Mouse (Mus musculus) left cerebral cortex, adult 11 months (tissue): ENCODE measurements around the gene Gtpbp3.
"Not testable (repeated sequence)": the region's sequence is repeated elsewhere in the genome, so short reads cannot be mapped to it uniquely, and the experiment has no call there.

Experiments used
- DNase-seq: peaks from one replicate; pipeline ENCODE4 v3.0.0; 2022; ENCODE audit warnings: low spot score

Gtpbp3 gene

GRCm38 (mm10) chr8:71497881-71498501 lies 10.1 kb downstream of the Gtpbp3 start:
- no peak for DNase-seq

- no peak for DNase-seq
Observed at GRCm38 (mm10) chr8:71498816-71499690, 11.2 kb downstream of the Gtpbp3 start.

GRCm38 (mm10) chr8:71504349-71504748 lies 16.4 kb downstream of the Gtpbp3 start:
- DNase-seq = no peak

GRCm38 (mm10) chr8:71505326-71505725 lies 17.4 kb downstream of the Gtpbp3 start:
- no peak for DNase-seq

- DNase-seq = no peak
Observed at GRCm38 (mm10) chr8:71505979-71506378, 18.1 kb downstream of the Gtpbp3 start.

DNA sequence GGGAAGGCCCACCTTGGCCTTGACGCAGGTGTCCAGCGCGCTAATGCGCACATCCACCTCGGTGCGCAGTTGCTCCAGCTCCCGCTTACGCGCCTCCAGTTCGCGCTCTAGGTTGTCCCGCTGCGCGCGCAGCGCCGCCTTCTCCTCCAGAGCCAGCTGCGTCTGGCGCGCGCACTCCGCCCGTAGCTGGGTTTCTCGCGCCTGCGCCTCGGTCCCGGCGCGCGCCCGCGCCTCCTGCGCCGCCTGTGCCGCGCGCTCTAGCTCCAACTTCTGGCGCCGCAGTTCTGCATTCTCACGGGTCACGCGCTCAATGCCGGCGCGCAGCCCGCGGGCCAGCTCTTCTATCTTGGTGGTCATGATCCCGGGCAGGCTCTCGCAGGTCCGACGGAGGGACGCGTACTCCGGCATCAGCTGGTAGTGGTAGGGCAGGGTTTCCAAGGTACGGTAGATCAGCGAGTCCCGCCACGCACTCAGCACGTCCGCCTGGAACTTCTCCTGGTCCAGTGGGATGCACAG lies 19.7 kb downstream of the Gtpbp3 start:
- peak; percentile 72 for DNase-seq

- DNase-seq = no peak
Observed at GRCm38 (mm10) chr8:71509316-71509715, 21.4 kb downstream of the Gtpbp3 start.

DNA sequence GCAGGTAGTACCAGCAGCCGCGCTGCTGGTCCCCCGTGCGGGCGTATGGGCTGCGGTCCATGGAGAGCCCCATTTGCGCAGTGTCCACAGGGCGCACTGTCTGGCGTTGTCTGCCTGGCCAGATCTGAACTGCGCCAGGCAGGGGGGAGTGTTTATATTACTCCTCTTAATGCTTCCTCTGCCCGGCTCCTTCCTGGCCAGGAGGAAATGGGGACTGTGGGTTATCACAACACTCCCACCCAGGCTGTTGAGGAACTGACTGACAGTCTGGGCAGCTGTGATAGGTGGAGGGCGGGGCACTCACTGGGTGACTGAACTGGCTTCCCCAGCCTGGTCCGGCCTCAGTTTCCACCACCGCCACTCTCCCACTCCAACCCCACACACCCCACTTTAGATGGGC lies 23.7 kb downstream of the Gtpbp3 start, which contains the start of gene Plvap:
TSS of gene Plvap (minus strand) at position 109 of the 400 bp plus-strand sequence.
- no peak for DNase-seq

DNA sequence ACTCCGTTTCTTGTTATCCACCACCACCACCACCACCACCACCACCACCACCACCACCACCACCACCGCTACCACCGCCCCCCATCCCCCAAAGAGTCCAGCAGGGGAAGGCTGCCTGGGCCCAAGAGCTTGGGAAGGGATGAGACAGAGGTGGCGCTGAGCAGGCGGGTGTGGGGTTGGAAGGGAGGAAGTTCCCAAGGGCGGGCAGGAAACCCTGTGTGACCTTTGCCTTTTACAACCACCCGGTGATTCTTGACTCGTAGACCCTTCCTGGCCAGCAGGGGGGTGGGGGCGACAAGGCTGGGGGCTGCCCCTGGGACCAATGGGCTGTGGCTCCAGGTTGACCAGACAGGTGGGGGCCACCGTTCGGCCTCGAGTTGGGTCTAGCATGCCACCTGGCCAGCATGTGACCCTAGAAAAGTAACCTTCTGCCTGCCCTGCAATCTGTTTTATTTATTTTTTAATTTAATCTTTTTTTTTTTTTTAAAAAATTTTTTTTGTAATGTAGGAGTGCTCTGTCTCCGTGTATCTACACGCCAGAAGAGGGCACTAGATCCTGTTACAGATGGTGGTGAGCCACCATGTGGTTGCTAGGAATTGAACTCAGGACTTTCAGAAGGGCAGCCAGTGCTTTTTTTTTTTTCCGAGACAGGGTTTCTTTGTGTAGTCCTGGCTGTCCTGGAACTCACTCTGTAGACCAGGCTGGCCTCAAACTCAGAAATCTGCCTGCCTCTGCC lies 25.3 kb downstream of the Gtpbp3 start:
- DNase-seq = no peak

GRCm38 (mm10) chr8:71515043-71515442 lies 27.1 kb downstream of the Gtpbp3 start:
- DNase-seq = no peak

GRCm38 (mm10) chr8:71516786-71517185 lies 28.9 kb downstream of the Gtpbp3 start:
- no peak for DNase-seq

- not testable (repeated sequence) for DNase-seq
Observed at GRCm38 (mm10) chr8:71519037-71519825, 31.3 kb downstream of the Gtpbp3 start.

DNA sequence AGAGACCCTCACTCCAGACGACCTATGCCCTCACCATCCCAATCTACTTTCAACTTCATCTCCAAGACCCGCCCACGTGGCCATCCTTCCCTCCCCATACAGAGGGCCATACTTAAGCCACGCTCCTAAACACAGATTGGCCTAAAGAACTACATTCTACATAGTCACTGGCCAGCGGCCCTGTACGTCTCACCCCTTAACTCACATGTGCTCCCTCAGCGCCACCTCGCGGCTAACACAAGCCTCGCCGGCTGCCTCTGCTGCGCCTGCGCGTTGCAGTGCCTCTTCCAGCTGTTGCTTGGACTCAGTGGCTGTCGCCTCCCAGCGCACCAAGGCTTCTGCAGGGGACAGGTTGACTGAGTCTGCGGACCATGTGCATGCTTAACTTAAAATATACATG lies 33.7 kb downstream of the Gtpbp3 start:
- peak; percentile 86 for DNase-seq

DNA sequence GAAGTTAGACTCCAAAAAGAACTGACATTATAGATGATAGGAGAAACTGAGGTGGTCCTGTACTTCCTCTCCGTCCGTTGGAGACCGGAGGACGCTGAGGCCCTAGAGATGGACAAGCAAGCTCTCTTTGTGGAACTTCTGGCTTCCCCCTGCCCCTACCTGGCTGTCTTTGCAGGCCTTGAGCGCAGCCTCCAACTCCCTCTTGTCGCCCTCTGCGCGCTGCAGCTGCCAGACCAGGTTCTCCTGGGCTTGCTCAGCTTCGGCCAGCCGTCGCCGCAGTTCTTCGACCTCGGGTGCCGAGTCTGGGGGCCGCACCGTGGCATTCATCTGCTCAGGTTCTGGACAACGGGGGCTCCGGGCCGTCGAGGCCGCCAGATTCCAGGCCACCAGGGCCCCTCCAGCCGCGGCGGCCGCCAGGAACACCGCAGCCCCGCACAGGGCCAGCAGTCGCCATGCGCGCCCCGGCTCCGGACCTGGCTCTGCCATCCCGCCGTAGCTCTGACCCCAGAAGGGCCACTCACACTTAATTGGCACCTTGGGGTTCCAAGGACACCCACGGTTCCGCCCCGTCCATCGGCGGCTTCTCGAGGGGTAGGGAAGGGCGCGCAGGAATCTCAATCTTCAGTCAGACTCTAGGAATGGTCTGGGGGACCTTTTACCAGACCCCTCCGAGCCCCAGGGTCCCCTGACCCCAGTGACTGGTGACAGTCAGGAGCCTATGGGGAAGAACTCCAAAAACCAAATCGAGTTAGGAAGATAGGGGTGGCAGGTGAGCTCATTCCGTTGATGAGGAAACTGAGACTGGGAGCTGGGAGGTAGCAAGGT lies 37.5 kb downstream of the Gtpbp3 start, which contains the start of gene Ccdc194:
TSS of gene Ccdc194 (minus strand) at position 486 of the 825 bp plus-strand sequence.
- no peak for DNase-seq

DNA sequence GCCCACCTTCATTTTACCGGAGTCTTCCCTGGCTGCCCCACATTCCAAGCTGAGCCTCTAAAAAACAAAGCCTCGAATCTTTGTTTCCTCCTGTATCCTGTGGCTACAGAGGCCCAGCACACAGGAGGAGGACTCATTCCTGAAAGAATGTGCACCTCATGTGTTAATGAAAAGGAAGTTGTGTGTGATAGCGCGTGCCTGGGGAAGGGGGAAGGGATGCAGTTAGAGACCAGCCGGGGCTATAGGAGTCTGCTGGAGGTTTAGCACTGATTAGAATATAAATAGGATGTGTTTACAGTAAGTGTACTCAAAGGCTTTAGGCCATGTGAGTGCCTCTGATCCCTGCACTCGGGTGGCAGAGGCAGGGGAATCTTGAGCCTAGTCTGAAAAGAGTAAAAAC lies 38.4 kb downstream of the Gtpbp3 start:
- DNase-seq = no peak

- DNase-seq = no peak
Observed at GRCm38 (mm10) chr8:71527162-71527870, 39.4 kb downstream of the Gtpbp3 start.

DNA sequence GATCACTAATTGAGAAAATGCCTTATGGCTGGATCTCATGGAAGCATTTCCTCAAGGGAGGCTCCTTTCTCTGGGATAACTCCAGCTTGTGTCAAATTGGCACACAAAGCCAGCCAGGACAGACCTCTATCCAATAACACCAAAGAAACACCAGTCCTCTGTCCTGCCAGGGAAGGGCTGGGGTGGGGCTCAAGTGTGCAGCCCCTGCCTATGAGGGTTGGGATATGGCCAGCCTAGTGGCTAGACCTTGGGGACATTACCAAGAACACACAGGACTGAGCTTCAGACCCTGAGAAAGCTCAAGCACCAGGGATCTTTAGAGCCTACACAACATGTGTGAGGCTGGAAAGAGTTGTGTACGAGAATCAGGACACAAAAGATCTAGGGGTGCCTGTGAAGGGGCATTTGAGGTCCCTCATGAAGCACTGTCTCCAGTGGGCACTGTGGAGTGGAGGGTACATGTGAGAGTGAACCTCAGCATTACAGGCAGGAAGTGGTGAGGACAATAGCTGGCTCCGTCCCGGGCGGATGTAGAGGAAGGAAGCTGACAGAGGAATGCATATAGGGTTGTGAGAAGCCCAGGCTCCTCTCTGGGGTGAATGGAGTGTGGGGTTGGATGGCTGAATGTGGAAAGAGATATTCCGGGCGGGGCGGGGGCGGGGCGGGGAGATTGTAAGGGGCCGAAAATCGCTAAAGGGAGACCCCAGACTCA lies 40.6 kb downstream of the Gtpbp3 start:
- DNase-seq = no peak

DNA sequence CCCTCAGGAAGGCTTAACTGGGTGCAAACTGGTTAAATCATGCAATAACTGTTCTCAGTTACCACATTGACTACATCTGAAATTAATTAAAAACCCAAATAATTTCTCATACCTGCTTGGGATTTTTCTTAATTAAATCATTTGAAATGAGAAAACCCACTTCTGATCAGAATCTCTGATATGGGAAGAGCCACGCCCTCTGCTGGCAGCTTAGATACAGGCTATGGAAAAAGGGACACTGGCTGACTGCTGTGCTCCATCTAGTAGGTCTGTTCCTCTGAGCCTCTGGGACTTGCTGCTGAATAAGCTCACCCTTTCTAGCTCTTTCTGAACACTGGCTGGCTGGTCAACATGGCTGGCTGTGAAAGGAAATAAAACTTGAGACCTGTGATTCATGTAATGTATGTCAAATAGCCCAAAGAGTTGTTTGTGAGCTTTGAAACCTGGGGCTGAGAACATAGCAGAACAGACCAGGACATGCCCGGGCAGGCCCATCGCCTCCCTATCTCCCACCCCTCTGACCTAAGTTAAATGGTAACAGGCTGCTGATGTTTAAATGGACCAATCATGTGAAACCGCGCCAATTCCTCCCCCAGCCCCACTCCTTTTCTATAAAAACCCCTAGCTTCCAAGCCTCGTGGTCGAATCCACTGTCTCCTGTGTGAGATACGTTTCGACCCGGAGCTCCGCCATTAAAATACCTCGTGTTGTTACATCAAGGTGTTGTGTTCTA lies 43.0 kb downstream of the Gtpbp3 start:
- DNase-seq = not testable (repeated sequence)
